In genomic region chr6:98429120-98429519, GRCm38 (mm10) we compare ENCODE assay signal across 23 mouse cellular contexts.
DNase-seq lines count a peak whose midpoint lies in the region; ATAC-seq and TF ChIP-seq lines count a peak whose summit lies in the region.
"Had no signal": no experiment of that assay in that cellular context is flagged by ENCODE, and none has a peak within 500 bp of the region (broad histone marks: within the 10 kb centered on the region; RNA-seq: fewer than 3 reads in every experiment).

No protein-coding gene starts in this region.

- H3K79me2 ChIP-seq in liver, adult 2 months (ENCODE audit: control insufficient read depth, insufficient read depth, low read length): no peaks in the 10 kb centered on the region

- no peaks in the 10 kb centered on the region for H3K27me3 ChIP-seq in liver, adult 2 months (ENCODE audit: control insufficient read depth, insufficient read depth, low read length)
- no peaks in the 10 kb centered on the region for H3K27me3 ChIP-seq in lung, embryonic 16.5 days (ENCODE audit: control insufficient read depth, insufficient read depth, low read depth, low read length)
- H3K27me3 ChIP-seq: CH12.LX; embryonic facial prominence, embryonic 12.5 days; forebrain, embryonic 13.5 days; forebrain, embryonic 15.5 days had no signal

- no peak overlapping the region for H3K4me3 ChIP-seq in liver, adult 2 months (ENCODE audit: insufficient read depth, low read depth, low read length)
- H3K4me3 ChIP-seq in lung, embryonic 16.5 days (ENCODE audit: low read length): no peak overlapping the region
- no peak overlapping the region for H3K4me3 ChIP-seq in lung, adult 2 months (replicated peaks; ENCODE audit: extremely low read depth, low read depth, low read length)
- H3K4me3 ChIP-seq: embryonic facial prominence, embryonic 10.5 days; embryonic facial prominence, embryonic 12.5 days; forebrain, embryonic 13.5 days; forebrain, embryonic 15.5 days had no signal

- peak; percentile 61 for ATAC-seq in lung, embryonic 16.5 days (ENCODE audit: low read depth)
- ATAC-seq: activated CD4-positive, CD25-positive, alpha-beta regulatory T cell, adult 4 months; CD4-positive, CD25-positive, alpha-beta regulatory T cell, adult 4 months; forebrain, embryonic 13.5 days; forebrain, embryonic 15.5 days; Patski had no signal

- no peaks in the 10 kb centered on the region for H3K36me3 ChIP-seq in liver, adult 2 months (ENCODE audit: control insufficient read depth, insufficient read depth, low read length)
- H3K36me3 ChIP-seq in lung, embryonic 16.5 days (ENCODE audit: control insufficient read depth, insufficient read depth, low read length): no peaks in the 10 kb centered on the region
- H3K36me3 ChIP-seq: embryonic facial prominence, embryonic 10.5 days; embryonic facial prominence, embryonic 12.5 days; forebrain, embryonic 15.5 days; G1E had no signal

- 38% methylated on average over 5 of the region's 5 CpGs for WGBS in liver, adult 2 months
- WGBS in lung, embryonic 16.5 days: 48% methylated on average over 5 of the region's 5 CpGs
- WGBS in lung, adult 2 months: 42% methylated on average over 5 of the region's 5 CpGs

- TF ChIP-seq CTCF in liver, adult 2 months (IDR thresholded peaks at IDR 0.05; ENCODE audit: low read depth, low read length): no peak
- TF ChIP-seq CTCF in lung, adult 2 months (IDR thresholded peaks at IDR 0.05; ENCODE audit: insufficient read depth, low read length): no peak

- no peak overlapping the region for H3K4me2 ChIP-seq in lung, embryonic 16.5 days (ENCODE audit: low read depth, low read length)
- H3K4me2 ChIP-seq: embryonic facial prominence, embryonic 12.5 days; forebrain, embryonic 13.5 days; forebrain, embryonic 15.5 days had no signal

- peak; percentile 50 for DNase-seq in liver, adult 2 months (ENCODE audit: extremely low read depth, low read depth, low spot score)
- DNase-seq in liver: no peak
- no peak for DNase-seq in lung, adult 2 months
- DNase-seq in gonadal fat pad, adult 2 months (ENCODE audit: low read depth): peak; percentile 23
- DNase-seq: adrenal gland, adult 8-10 months; adrenal gland, postnatal 14 days; adrenal gland, postnatal 36 days; B cell, adult 2 months; cerebellum, adult 11-12 months; cerebellum, adult 2 months; cerebellum, adult 9-10 months; cerebellum, postnatal 10 days; cerebellum, postnatal 25 days had no signal

- no peaks in the 10 kb centered on the region for H3K9me3 ChIP-seq in lung, embryonic 16.5 days (ENCODE audit: control insufficient read depth, low read length)
- H3K9me3 ChIP-seq: embryonic facial prominence, embryonic 10.5 days; embryonic facial prominence, embryonic 12.5 days; forebrain, embryonic 13.5 days; forebrain, embryonic 15.5 days had no signal

- H3K27ac ChIP-seq in liver, adult 2 months (replicated peaks; ENCODE audit: insufficient read depth, low read depth, low read length): no peak overlapping the region
- H3K27ac ChIP-seq in lung, embryonic 16.5 days (ENCODE audit: low read length): no peak overlapping the region
- H3K27ac ChIP-seq: embryonic facial prominence, embryonic 10.5 days; embryonic facial prominence, embryonic 12.5 days; forebrain, embryonic 13.5 days; forebrain, embryonic 15.5 days had no signal

- no peaks in the 10 kb centered on the region; the same call in 1 of the 2 replicates for H3K4me1 ChIP-seq in liver, adult 2 months (ENCODE audit: control insufficient read depth, insufficient read depth, low read length)
- H3K4me1 ChIP-seq in lung, embryonic 16.5 days (replicated peaks; ENCODE audit: control insufficient read depth, insufficient read depth, low read length): no peaks in the 10 kb centered on the region
- no peaks in the 10 kb centered on the region for H3K4me1 ChIP-seq in lung, adult 2 months (ENCODE audit: control insufficient read depth, insufficient read depth, low read length)
- H3K4me1 ChIP-seq: embryonic facial prominence, embryonic 10.5 days; embryonic facial prominence, embryonic 12.5 days; forebrain, embryonic 13.5 days; forebrain, embryonic 15.5 days had no signal

- no peak overlapping the region for H3K9ac ChIP-seq in liver, adult 2 months (ENCODE audit: low read depth, low read length)
- H3K9ac ChIP-seq in lung, embryonic 16.5 days (ENCODE audit: low read length): no peak overlapping the region
- H3K9ac ChIP-seq: embryonic facial prominence, embryonic 12.5 days; forebrain, embryonic 13.5 days; forebrain, embryonic 15.5 days had no signal

- TF ChIP-seq POLR2A in liver, adult 2 months (IDR thresholded peaks at IDR 0.05; ENCODE audit: extremely low read depth, insufficient read depth, low read length): no peak
- no peak for TF ChIP-seq POLR2A in lung, adult 2 months (IDR thresholded peaks at IDR 0.05; ENCODE audit: borderline replicate concordance, extremely low read depth, low read depth, low read length)

Comparison
In these comparisons a context has a peak if more than half of its experiments do, and no peak if none do; other contexts are left out.
1. DNase-seq: peak in liver, adult 2 months (single experiment) and gonadal fat pad, adult 2 months (single experiment); none in liver (single experiment) and lung, adult 2 months (single experiment).